Mouse (Mus musculus): Measurements from ENCODE around the gene Nup214. TPM values are rescaled to one million over a fixed set of nuclear protein-coding genes. Genes with fewer than 3 reads are reported as not detected.
A peak's percentile ranks its signal among the peaks of the same experiment; 100 is the strongest.

Gene Nup214
- total RNA-seq, 2 experiments from 2014 or later, result 21.1 to 24.3 TPM

GRCm38 (mm10) chr2:32103557-32103956 is 129.3 kb downstream of the Nup214 start:
- peak; percentile 21 for DNase-seq
- intact Hi-C loops (cut with DNase I), result no loop called here

More at GRCm38 (mm10) chr2:32103557-32103956, 129.3 kb downstream of the Nup214 start:
- H3K4me3 ChIP-seq, result peak overlapping the region; percentile 47
- TF ChIP-seq CTCF (IDR thresholded peaks at IDR 0.05), result no peak
- peak overlapping the region; percentile 72 for H3K27ac ChIP-seq

Small RNAs within 50 kb of the gene (microRNA-seq; reads per million reads assigned to microRNA genes)
- not detected for gene Mir7674

Other genes with a start within 250 kb of the Nup214 start
- gene Qrfp, start 163.9 kb upstream of the Nup214 start, total RNA-seq (2021), result not detected
- not detected for gene Fibcd1, start 128.4 kb upstream of the Nup214 start, total RNA-seq (2021)
- under 1 TPM; 0.11 to 0.82 TPM for gene Lamc3, start 87.1 kb upstream of the Nup214 start, total RNA-seq (2021)
- gene Aif1l, start 24.3 kb upstream of the Nup214 start, total RNA-seq (2021), result 1 to 10 TPM; 2.1 to 2.7 TPM
- 10 to 100 TPM in 1 of 2 experiments, 1 to 10 TPM in 1; 9.9 to 12.0 TPM for gene Fam78a, start 110.4 kb downstream of the Nup214 start, total RNA-seq (2021)
- 100 to 1,000 TPM; 109 to 120 TPM for gene Plpp7, start 121.1 kb downstream of the Nup214 start, total RNA-seq (2021)
- gene Prrc2b, start 176.6 kb downstream of the Nup214 start, total RNA-seq (2021), result 10 to 100 TPM; 76.4 to 86.9 TPM

Measured in gastrocnemius, adult 2 months (tissue).